Mouse (Mus musculus) adrenal gland, adult 8-10 months (tissue): ENCODE measurements at regions not wholly inside any gene's neighbourhood (a gene's known extent, or its start where the extent isn't known, plus 50 kb on each side); places are given as distances from the start of the nearest gene placed in this dataset.

Source experiments
- DNase-seq: peaks from one replicate; pipeline ENCODE4 v3.0.0; 2022

GRCm38 (mm10) chr12:118650483-118651160 is 195.5 kb upstream of the Sp8 start:
- DNase-seq: no peak

GRCm38 (mm10) chr12:118649323-118649973 is 196.7 kb upstream of the Sp8 start:
- no peak for DNase-seq

DNA sequence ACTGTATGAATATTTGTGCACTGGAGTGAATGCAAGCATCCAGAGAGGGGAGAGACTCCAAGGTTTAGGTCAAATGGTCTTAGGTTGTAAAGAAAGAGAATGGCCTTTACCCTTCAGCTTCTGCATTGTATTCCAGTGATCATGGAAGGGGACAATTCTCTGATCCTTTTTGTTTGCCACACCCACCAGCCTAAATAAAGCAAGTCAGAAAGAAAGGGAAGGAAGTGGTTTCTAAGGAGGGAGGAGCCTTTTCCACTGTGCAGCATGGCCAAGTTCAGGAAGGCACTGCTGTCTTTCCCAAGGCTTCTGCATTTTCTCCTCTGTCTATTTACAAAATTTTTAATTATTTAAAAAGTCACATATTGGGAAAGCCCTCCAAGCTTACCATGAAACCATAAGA is 197.5 kb upstream of the Sp8 start:
- no peak for DNase-seq

- DNase-seq: no peak
These were observed 198.7 kb upstream of the Sp8 start for GRCm38 (mm10) chr12:118647270-118648042.

DNA sequence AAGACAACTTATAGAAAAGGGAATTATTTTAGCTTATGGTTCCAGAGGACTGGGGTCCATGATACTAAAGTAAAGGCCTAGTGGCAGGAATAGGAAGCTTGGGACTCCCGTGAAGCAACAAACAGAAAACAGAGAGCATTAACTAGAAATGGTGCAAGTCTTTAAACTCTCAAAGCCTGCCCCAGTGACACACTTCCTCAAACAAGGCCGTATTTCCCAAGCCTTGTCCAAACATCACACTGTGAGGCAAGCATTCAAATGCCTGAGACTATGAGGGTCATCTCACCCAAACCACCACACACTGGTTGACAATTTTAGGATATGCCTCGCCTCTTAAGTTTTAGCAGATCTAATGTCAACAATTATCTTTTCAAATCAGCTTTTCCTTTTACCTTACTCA is 205.2 kb upstream of the Sp8 start:
- DNase-seq: no peak

DNA sequence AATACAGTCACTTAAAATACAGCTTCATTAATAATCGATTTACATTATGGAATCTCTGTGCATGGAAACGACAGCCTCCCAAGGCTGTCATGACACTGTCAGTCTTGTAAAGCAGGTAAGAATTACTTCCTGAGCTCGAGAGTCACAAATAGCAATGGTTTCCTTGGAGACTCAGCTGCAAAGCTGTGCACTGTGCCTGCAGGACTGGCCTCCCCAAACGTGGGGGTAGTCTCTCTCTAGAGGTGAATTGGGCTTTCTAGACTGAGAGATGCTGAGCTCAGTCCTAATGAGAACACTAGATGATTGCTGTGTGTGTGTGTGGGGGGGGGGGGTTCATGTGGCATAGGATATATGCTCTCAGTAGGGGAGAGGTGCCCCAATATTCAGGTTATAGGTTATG is 208.9 kb upstream of the Sp8 start:
- no peak for DNase-seq

- no peak for DNase-seq
These were observed 210.7 kb upstream of the Sp8 start for GRCm38 (mm10) chr12:118635456-118635855.

GRCm38 (mm10) chr12:118630373-118630772 is 215.8 kb upstream of the Sp8 start:
- DNase-seq: no peak

DNA sequence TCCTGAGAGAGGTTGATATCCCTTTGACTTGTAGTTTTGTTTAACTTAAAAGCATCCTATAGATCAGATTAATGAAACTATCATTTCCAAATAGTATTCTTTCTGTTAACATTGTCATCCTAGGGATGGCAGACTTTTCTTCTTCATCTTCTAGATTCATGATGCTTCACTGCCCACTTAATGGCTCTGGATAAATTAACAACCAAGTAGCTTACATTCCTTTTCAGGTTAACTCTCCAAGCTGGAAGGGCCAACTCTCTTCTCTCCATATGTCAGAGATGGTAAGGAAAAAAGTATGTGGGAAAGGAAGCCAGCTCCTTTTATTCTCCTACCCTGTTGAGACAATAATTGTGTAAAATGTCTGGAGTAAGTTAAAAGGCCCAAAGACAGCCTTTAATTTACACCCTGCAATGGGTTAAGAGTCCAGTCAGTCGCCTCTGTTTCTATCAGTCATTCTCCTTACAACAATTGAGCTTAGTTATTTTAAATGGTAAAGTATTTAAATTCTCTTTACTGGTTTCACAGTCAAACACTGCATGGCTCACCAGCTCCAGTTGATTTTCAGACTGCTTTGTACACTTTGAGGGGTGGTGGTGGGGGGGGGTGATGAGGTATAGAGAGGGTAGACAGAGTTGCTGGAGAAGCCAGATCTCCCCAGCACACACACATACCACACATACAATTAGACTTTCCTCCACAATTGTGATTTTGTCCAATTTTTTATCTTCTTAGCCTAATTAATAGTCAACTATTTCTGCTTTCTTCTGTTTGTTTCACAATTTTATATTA is 224.2 kb upstream of the Sp8 start:
- no peak for DNase-seq

DNA sequence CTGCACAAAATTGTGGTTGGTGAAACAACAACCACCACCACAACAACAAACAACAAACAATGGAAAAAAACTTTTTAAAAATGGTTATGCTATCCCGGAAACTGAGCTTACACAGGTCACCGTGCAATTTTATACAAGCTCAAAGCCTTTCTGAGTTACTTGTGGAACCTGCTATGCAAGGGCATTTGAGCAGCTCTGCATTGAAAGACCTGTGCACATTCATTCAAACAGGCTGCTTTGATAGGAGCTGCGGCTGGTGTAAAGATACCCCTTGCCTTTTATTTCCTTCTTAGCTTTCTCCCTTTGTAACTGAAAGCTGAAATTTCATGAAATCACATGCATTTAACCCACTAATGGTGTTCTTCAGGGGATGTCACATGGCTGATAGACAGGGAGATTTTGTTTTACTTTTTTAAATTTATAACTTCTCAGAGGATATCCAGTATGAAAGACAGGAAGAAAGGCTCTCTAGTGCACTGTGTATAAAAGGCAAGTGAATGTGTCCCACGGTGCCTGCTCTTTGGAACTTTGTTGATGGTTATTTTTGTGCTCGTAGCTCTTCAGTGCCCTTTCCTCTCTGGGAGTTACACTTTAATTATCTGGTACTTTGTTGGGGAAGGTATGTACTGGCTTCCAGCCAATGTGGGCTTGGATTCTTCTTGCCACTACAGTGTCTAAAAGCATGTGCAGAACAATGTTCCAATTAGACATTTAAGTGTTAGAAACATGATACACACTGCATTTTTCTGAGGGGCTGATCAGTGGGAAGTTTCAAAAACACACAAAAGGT is 225.1 kb upstream of the Sp8 start:
- DNase-seq: no peak

DNA sequence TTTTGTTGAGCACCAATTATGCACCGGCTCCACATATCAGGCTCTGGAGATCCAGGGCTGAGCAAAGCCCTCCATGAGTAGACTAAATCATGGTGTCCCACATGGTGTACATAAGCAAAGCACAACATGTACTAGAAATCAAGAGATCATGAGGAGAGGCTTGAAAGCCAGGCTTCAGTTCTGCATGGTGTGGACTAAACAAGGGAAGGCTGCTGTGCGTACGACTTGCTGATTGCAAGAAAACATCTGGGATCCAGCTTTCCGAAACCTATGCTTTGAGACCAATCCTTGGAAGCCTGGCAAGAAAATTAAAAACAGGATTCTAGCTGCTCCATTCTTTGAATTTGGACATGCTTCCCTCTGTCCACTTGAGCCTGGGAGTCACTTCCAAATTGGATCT is 249.1 kb upstream of the Sp8 start:
- DNase-seq: no peak

- DNase-seq: no peak
These were observed 251.2 kb upstream of the Sp8 start for GRCm38 (mm10) chr12:118594781-118595574.

GRCm38 (mm10) chr12:118583829-118584628 is 262.1 kb upstream of the Sp8 start:
- DNase-seq: no peak

GRCm38 (mm10) chr12:118569811-118570210 is 268.6 kb upstream of the Sp4 start:
- DNase-seq: no peak

- no peak for DNase-seq
These were observed 265.4 kb upstream of the Sp4 start for GRCm38 (mm10) chr12:118566681-118567080.

GRCm38 (mm10) chr12:118564394-118565112 is 263.3 kb upstream of the Sp4 start:
- peak; percentile 14 for DNase-seq

DNA sequence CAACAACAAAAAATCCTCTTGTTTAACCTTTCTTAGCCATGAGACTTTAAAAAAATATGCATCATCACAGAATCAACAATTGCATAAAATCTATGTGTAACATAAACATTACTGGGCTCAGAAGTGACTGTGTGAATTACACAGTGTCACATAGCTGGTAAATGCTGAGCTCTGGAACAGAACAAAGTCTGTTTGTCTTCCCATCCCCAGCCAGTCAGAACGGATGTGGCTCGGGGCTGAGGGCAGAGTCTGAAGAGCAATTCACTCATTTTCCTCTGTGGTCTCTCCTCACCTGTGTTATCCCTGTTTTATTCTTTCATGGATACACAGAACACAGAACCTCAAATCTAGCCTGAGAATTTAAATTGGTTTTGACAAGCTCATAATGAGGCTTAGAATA is 261.0 kb upstream of the Sp4 start:
- DNase-seq: no peak

- no peak for DNase-seq
These were observed 247.8 kb upstream of the Sp4 start for GRCm38 (mm10) chr12:118549071-118549470.

DNA sequence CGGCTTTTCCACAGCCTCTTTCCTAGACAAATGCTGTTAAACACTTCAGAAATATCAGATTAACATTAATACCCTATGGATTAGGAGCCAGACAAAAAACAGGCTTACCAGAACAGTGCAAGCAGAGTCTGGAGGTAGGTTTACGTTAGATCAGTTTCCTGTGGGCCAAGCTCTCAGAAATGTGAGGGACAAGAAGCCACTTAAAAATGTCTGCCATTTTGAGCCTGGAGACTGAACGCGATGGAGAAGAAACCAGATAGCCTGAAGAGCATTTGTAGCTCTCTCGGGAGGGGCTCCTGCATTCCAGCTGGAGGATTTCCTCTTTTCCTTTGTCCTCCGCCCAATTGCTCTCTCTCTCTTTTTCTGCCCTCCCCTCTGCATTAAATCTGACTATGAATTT is 239.1 kb upstream of the Sp4 start:
- no peak for DNase-seq

DNA sequence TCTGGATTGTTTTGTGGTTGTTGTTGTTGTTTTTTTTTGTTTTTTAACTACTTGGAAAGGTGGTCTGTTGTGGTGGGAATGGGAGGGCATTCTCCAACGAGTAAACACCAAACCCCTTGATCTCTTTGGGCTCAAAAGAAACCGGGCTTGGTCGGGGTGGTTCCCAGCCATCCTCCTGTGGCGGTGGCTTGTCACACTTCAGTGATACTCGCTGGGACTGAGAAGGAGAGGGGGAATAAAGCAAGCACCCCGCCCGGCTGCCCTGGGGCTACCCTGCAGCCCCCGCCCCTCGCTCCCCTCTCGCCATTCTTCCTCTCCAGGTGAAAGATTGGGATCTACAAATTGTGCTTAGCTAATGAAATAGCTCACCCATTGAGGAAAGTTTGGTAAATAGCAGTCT is 229.3 kb upstream of the Sp4 start:
- no peak for DNase-seq
